Mouse (Mus musculus) adrenal gland, postnatal 4 days (tissue): ENCODE measurements at regions not wholly inside any gene's neighbourhood (a gene's known extent, or its start where the extent isn't known, plus 50 kb on each side); places are given as distances from the start of the nearest gene placed in this dataset.

Experiments used
- DNase-seq, 2 experiments: peaks; one replicate each; pipeline ENCODE4 v3.0.0; 2021 to 2022; ENCODE audit warnings: low spot score in 2 of 2, mixed read lengths in 2 of 2

- DNase-seq: no peak
Measured at GRCm38 (mm10) chr9:89858005-89858404, 51.7 kb upstream of the Rasgrf1 start.

GRCm38 (mm10) chr9:89850491-89851282, 59.0 kb upstream of the Rasgrf1 start:
- DNase-seq: no peak

DNA sequence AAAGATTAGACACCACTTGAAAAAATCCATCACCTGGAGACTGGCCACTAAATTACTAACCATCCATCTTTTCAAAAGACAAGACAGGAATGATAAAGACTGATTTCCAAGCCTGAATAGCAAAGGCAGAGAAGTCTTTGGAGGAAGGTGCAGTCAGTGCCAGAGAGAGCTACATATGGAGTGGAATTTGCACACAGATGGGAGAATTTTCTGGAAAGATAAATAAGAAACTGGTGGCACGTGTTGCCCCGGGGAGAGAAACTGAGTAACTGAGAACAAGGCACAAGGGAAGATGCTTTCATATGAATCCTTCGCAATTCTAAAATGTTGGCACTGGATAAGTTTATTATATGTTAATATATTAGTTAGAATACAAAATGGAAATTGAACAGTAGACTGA, 59.8 kb upstream of the Rasgrf1 start:
- DNase-seq: no peak

- no peak for DNase-seq
Measured at GRCm38 (mm10) chr9:89848571-89848970, 61.1 kb upstream of the Rasgrf1 start.

DNA sequence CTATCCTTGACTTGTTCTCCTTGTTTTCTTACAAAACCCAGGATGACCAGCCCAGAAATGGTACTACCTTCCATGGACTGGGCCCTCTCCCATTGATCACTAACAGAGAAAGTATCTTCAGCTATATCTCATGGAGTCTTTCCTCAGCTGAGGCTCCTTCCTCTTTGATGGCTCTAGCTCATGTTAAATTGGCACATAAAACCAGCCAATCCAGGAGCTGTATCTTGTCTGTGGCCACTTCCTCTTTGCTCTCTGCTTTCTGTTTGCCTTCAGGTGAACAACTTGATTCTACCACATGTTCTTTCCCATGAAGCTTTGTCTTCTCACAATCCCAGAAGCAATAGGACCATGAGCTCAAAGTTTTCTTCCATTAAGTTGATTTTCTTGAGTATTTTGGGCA, 62.7 kb upstream of the Rasgrf1 start:
- DNase-seq: no peak

DNA sequence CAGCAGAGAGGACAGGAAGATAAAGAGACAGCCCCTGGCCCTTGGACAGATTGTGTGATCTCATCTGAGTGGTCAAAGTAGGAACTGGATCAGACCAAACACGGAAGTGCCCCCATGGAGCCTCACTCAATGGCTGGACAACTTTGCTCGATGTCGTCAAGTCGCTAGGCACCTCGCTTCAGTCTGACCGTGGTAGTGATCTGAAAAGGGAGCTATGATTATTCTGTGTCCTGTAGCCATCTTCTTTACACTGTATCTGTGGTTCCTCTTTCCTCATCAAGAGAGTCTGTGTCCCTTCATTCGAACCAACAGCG, 67.0 kb upstream of the Rasgrf1 start:
- DNase-seq: no peak

DNA sequence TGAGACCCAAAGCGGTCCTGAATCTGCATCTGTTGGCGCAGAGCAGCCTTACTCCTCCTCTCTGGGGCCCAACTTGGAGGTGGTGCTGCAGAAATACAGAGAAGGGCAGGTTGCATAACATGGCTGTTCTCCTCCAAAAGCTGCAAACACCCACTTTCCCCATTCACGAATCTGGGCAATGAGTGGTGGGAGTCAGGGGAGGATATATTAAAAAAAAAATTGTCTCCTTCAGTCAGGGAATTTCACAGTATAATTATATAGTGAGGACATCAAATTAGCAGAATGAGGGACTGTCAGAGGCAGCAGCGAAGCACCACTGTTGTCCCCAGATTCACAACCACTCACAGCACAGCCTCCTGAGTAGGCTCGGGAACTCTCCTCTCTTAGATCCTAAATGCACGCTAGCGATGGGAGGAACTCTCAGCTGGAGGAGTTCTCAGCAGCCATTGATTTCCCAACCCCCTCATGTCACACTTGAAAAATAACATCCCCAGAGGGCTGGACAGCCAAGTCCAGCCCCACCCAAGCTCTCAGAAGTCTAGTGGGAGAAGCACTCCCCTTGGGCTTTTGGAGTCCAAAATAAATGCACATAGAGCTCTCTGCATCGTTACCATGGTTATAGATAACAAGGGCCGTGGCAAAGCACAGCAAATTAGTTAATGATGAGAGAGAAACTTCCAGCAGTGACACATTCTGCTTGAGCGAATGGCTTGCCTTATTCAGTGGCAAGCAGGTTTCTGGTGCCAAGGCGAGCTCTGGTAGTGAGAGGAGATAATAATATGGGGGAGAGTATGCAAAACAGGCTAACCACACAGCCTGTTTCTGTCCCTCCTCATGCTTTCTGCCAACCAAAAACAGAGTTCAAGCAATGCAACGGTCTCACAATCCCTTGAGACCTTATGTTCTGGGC, 67.6 kb upstream of the Rasgrf1 start:
- no peak for DNase-seq

DNA sequence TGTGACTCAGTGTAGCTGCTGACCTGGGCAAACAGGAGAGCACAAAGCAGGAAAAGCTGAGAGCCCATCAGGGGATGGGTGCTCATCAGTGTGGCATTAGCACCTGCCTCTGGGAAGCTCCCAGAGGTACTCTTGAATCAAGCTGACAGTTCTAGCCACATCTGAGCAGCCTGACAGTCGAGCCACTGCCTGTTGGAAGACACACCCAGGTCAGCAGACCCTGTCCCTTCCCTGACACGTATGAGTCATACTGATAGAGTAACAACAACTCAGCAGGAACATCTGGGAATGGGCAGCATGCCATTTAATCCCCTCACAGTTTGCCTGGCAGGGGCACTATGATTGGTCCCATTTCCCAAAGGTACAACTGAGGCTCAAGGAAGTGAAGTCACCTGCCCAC, 68.3 kb upstream of the Rasgrf1 start:
- DNase-seq: no peak

GRCm38 (mm10) chr9:89836454-89837245, 73.1 kb upstream of the Rasgrf1 start:
- DNase-seq: no peak

GRCm38 (mm10) chr9:89833596-89833995, 76.1 kb upstream of the Rasgrf1 start:
- DNase-seq: peak in 1 of 2 experiments; percentile 31

GRCm38 (mm10) chr9:89831855-89832254, 77.9 kb upstream of the Rasgrf1 start:
- no peak for DNase-seq

DNA sequence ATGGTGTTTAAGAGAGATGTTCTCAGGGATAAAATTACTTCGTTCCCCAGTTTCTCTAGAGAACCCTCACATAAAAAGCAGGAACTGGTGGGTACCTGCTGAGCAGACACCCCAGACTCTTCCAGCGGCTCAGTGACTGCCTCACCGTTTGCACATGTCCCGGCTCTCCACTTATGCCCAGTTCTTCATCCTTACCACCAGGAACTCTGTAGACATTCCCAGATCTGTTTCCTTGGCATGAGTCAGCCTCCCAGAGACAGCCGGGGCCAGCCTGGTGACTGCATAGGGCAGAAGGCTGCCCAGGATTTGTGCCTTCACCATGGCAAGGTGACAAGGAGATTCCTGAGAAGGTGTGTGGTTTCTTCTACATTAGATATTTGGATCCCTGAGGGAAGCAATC, 81.6 kb upstream of the Rasgrf1 start:
- no peak for DNase-seq

GRCm38 (mm10) chr9:89827564-89827963, 82.1 kb upstream of the Rasgrf1 start:
- no peak for DNase-seq

DNA sequence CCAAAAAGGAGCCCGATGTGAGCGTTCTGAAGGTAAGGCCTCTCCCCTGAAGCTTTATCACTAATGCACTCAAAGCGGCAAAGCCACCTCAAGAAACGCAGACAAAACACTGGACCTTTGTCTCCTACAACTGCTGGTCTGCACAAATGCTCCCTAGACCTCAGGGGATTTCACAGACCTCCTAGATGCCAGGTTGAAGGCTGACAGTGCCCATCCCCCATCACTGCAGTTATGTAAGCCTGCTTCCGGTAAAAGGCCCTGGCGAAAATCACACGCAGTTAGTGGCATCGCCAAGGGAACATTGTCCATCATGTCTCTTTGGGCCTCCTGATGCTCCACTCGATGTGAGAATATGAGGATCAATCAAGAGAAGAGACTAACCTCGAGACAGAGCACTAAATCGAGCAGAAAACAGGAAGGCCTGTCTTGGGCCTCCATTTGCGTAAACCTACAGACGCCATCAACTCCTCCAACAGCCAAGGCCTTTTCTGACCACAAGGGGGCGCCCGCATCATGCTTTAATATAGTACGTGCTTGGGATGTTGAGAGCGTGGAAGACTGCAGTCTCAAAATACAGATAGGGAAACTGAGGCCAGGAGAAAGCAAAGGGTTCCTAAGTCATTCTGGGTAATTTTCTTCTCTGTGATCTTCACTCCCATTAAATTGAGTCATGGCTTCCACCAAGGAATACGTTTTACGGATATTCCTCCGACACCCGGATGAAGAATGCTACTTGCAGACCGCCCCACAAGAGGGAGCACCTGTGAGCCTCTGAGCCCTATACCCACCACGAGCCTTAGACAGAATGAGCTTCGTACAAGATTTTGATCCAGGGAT, 82.8 kb upstream of the Rasgrf1 start:
- peak; percentile 66 to 83 for DNase-seq

GRCm38 (mm10) chr9:89821853-89822243, 83.6 kb upstream of the Ankrd34c start:
- no peak for DNase-seq

- DNase-seq: no peak
Measured at GRCm38 (mm10) chr9:89821109-89821852, 83.0 kb upstream of the Ankrd34c start.

- DNase-seq: no peak
Measured at GRCm38 (mm10) chr9:89813616-89814318, 75.5 kb upstream of the Ankrd34c start.

DNA sequence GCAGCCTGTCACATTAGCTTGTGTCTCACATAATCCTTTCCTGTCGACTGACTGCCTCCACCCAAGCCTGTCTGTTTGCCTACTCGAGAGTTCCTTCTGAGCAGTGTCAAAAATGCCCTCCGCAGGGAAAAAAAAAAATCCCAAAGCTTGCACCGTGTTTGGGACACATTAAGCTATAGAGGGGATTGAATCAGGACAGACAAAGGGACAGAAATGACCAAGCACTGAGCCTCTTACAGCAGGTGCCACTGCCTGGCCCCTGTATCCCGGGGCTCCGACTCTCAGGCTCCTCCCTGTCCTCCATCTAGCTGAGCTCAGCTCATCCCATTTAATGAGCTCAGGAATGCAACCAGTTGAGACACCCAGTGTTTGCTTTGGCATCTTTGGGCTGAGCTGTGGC, 69.1 kb upstream of the Ankrd34c start:
- no peak for DNase-seq

DNA sequence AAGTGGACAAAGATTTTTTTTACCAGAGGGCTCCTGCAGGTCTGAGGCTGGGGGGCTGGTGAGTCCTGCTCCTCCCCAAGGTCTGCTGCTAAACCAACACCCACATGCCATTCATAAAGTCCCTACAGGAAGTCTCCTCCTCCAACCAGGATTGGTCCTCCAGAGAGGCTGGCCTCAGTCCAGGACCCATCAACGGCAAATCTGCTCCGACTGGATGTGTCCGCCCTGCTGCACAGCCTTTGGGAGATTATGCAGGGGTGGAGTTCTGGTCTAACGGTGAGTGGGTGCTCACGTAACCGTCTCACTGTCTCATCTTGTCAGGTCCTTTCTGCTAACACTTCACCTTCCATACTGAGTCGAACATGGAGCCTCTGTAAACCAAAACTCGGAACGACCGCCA, 64.4 kb upstream of the Ankrd34c start:
- DNase-seq: no peak
